Mouse (Mus musculus) heart, postnatal 25 days (tissue): ENCODE results near the gene Bicc1. TPM values are rescaled to one million over a fixed set of nuclear protein-coding genes. Genes with fewer than 3 reads are reported as not detected.

ENCODE experiments used
- DNase-seq: peaks from one replicate; pipeline ENCODE4 v3.0.0; 2022; ENCODE audit warnings: low spot score
- intact Hi-C: fragments of 180-260 bp; cut with DNase I; formaldehyde crosslinking; loops from one replicate; pipeline ENCODE4 v1.15.1; 2025
- total RNA-seq, 2 experiments: library from RNA; stranded (reverse); gene quantifications; 2 replicates each; pipeline ENCODE4 v1.2.3; 2021

Gene Bicc1
- total RNA-seq, 2 experiments from 2014 or later: 16.6 to 19.4 TPM

- intact Hi-C loops: no loop called here
- no peak for DNase-seq
These were observed 32.1 kb downstream of the Bicc1 start for GRCm38 (mm10) chr10:71127278-71127950.

GRCm38 (mm10) chr10:71123974-71124373 lies 35.5 kb downstream of the Bicc1 start:
- DNase-seq: no peak
- intact Hi-C loops: loop anchor here (5.0 kb wide), 1 partner anchor 62 kb away; no protein-coding TSS in a partner anchor

- DNase-seq: no peak
- intact Hi-C loops: loop anchor here (5.0 kb wide), 1 partner anchor 61 kb away; no protein-coding TSS in a partner anchor
These were observed 36.1 kb downstream of the Bicc1 start for GRCm38 (mm10) chr10:71123395-71123794.

GRCm38 (mm10) chr10:71122480-71122879 lies 37.0 kb downstream of the Bicc1 start:
- intact Hi-C loops: loop anchor here (5.0 kb wide), 1 partner anchor 60 kb away; no protein-coding TSS in a partner anchor

GRCm38 (mm10) chr10:71120769-71121165 lies 38.7 kb downstream of the Bicc1 start:
- DNase-seq: no peak
- intact Hi-C loops: loop anchor here (5.0 kb wide), 1 partner anchor 58 kb away; no protein-coding TSS in a partner anchor

More at GRCm38 (mm10) chr10:71122480-71122879, 37.0 kb downstream of the Bicc1 start:
- no peak for DNase-seq

GRCm38 (mm10) chr10:71120121-71120768 lies 39.3 kb downstream of the Bicc1 start:
- no peak for DNase-seq
- intact Hi-C loops: loop anchor here (5.0 kb wide), 1 partner anchor 58 kb away; no protein-coding TSS in a partner anchor

GRCm38 (mm10) chr10:71119120-71119847 lies 40.2 kb downstream of the Bicc1 start:
- no peak for DNase-seq
- intact Hi-C loops: loop anchor here (2.0 kb wide), 1 partner anchor 74 kb away; no protein-coding TSS in a partner anchor

GRCm38 (mm10) chr10:71117766-71118165 lies 41.7 kb downstream of the Bicc1 start:
- DNase-seq: no peak
- intact Hi-C loops: loop anchor here (2.0 kb wide), 1 partner anchor 75 kb away; no protein-coding TSS in a partner anchor

- intact Hi-C loops: no loop called here
- DNase-seq: no peak
These were observed 45.1 kb downstream of the Bicc1 start for GRCm38 (mm10) chr10:71114260-71114920.

GRCm38 (mm10) chr10:71106491-71107205 lies 52.9 kb downstream of the Bicc1 start:
- no peak for DNase-seq
- intact Hi-C loops: no loop called here

- intact Hi-C loops: no loop called here
- no peak for DNase-seq
These were observed 54.7 kb downstream of the Bicc1 start for GRCm38 (mm10) chr10:71104791-71105190.

- no peak for DNase-seq
- intact Hi-C loops: no loop called here
These were observed 58.5 kb downstream of the Bicc1 start for GRCm38 (mm10) chr10:71100815-71101499.

GRCm38 (mm10) chr10:71094707-71095254 lies 64.7 kb downstream of the Bicc1 start:
- no peak for DNase-seq
- intact Hi-C loops: no loop called here

- DNase-seq: no peak
- intact Hi-C loops: no loop called here
These were observed 66.2 kb downstream of the Bicc1 start for GRCm38 (mm10) chr10:71093312-71093711.

GRCm38 (mm10) chr10:71087359-71087716 lies 72.2 kb downstream of the Bicc1 start:
- intact Hi-C loops: no loop called here
- no peak for DNase-seq

- no peak for DNase-seq
- intact Hi-C loops: no loop called here
These were observed 72.7 kb downstream of the Bicc1 start for GRCm38 (mm10) chr10:71086571-71087358.

- intact Hi-C loops: no loop called here
- DNase-seq: no peak
These were observed 76.5 kb downstream of the Bicc1 start for GRCm38 (mm10) chr10:71082986-71083385.

GRCm38 (mm10) chr10:71078856-71079255 lies 80.6 kb downstream of the Bicc1 start:
- no peak for DNase-seq
- intact Hi-C loops: no loop called here
